Mouse (Mus musculus): ENCODE results near the gene Fam3c. TPM values are rescaled to one million over a fixed set of nuclear protein-coding genes. Genes with fewer than 3 reads are reported as not detected.

The Fam3c gene
- polyA plus RNA-seq, 1 experiment: 51.2 TPM

GRCm38 (mm10) chr6:22347132-22347902 lies 8.7 kb downstream of the Fam3c start:
- no peak for TF ChIP-seq POLR2A (IDR thresholded peaks at IDR 0.05; ENCODE audit: borderline replicate concordance, low read depth, low read length)
- TF ChIP-seq CTCF (IDR thresholded peaks at IDR 0.05; ENCODE audit: low read depth, low read length): no peak

GRCm38 (mm10) chr6:22344443-22344842 lies 11.6 kb downstream of the Fam3c start:
- TF ChIP-seq CTCF (IDR thresholded peaks at IDR 0.05; ENCODE audit: low read depth, low read length): no peak
- no peak for TF ChIP-seq POLR2A (IDR thresholded peaks at IDR 0.05; ENCODE audit: borderline replicate concordance, low read depth, low read length)
- H3K4me3 ChIP-seq (ENCODE audit: insufficient read depth, low read length): no peak overlapping the region
- peaks cover 28% of the 10 kb centered on the region for H3K4me1 ChIP-seq (ENCODE audit: control insufficient read depth, insufficient read depth, low read length)
- H3K27ac ChIP-seq (ENCODE audit: insufficient read depth, low read depth, low read length): no peak overlapping the region

More at GRCm38 (mm10) chr6:22347132-22347902, 8.7 kb downstream of the Fam3c start:
- H3K4me1 ChIP-seq (ENCODE audit: control insufficient read depth, insufficient read depth, low read length): peaks cover 48% of the 10 kb centered on the region
- H3K27ac ChIP-seq (ENCODE audit: insufficient read depth, low read depth, low read length): peak overlapping the region; percentile 66
- H3K4me3 ChIP-seq (ENCODE audit: insufficient read depth, low read length): peak overlapping the region; percentile 43

GRCm38 (mm10) chr6:22343706-22344105 lies 12.3 kb downstream of the Fam3c start:
- H3K4me1 ChIP-seq (ENCODE audit: control insufficient read depth, insufficient read depth, low read length): peaks cover 23% of the 10 kb centered on the region
- no peak overlapping the region for H3K27ac ChIP-seq (ENCODE audit: insufficient read depth, low read depth, low read length)
- no peak for TF ChIP-seq POLR2A (IDR thresholded peaks at IDR 0.05; ENCODE audit: borderline replicate concordance, low read depth, low read length)
- TF ChIP-seq CTCF (IDR thresholded peaks at IDR 0.05; ENCODE audit: low read depth, low read length): no peak
- no peak overlapping the region for H3K4me3 ChIP-seq (ENCODE audit: insufficient read depth, low read length)

- Histone ChIP-seq H3K4me3 (ENCODE audit: insufficient read depth, low read length) (no peak overlapping the region), H3K4me1 (ENCODE audit: control insufficient read depth, insufficient read depth, low read length) (peaks cover 20% of the 10 kb centered on the region), H3K27ac (ENCODE audit: insufficient read depth, low read depth, low read length) (no peak overlapping the region)
- TF ChIP-seq CTCF (IDR thresholded peaks at IDR 0.05; ENCODE audit: low read depth, low read length): no peak
- TF ChIP-seq POLR2A (IDR thresholded peaks at IDR 0.05; ENCODE audit: borderline replicate concordance, low read depth, low read length): no peak
These were observed 12.8 kb downstream of the Fam3c start for GRCm38 (mm10) chr6:22343292-22343691.

DNA sequence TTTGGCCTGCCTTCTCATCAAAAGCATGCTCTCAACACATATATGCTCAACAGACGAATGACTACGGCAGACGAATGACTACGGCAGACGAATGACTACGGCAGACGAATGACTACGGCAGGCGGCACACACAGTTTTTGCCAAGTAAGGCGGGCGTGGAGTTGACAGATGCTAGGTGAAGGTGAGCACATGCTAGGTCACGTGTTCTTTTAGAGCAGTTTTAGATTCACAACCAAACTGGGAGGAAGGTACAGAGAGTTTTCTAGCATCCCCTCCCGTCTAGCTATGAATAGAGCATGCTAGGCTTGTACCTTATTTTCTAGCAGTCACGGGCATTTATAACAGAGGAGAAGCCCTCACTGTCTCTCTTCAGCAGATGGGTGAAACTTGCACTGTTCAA lies 15.3 kb downstream of the Fam3c start:
- Histone ChIP-seq H3K4me3 (ENCODE audit: insufficient read depth, low read length) (no peak overlapping the region), H3K4me1 (ENCODE audit: control insufficient read depth, insufficient read depth, low read length) (peaks cover 5% of the 10 kb centered on the region), H3K27ac (ENCODE audit: insufficient read depth, low read depth, low read length) (no peak overlapping the region)
- no peak for TF ChIP-seq CTCF (IDR thresholded peaks at IDR 0.05; ENCODE audit: low read depth, low read length)
- TF ChIP-seq POLR2A (IDR thresholded peaks at IDR 0.05; ENCODE audit: borderline replicate concordance, low read depth, low read length): no peak

- Histone ChIP-seq H3K4me3 (ENCODE audit: insufficient read depth, low read length) (no peak overlapping the region), H3K27ac (ENCODE audit: insufficient read depth, low read depth, low read length) (no peak overlapping the region), H3K4me1 (ENCODE audit: control insufficient read depth, insufficient read depth, low read length) (peaks cover 5% of the 10 kb centered on the region)
- TF ChIP-seq CTCF (IDR thresholded peaks at IDR 0.05; ENCODE audit: low read depth, low read length): no peak
- no peak for TF ChIP-seq POLR2A (IDR thresholded peaks at IDR 0.05; ENCODE audit: borderline replicate concordance, low read depth, low read length)
These were observed 16.1 kb downstream of the Fam3c start for GRCm38 (mm10) chr6:22339763-22340542.

- Histone ChIP-seq H3K27ac (ENCODE audit: insufficient read depth, low read depth, low read length) (no peak overlapping the region), H3K4me3 (ENCODE audit: insufficient read depth, low read length) (no peak overlapping the region), H3K4me1 (ENCODE audit: control insufficient read depth, insufficient read depth, low read length) (peaks cover 4% of the 10 kb centered on the region; the same call in 1 of the 2 replicates)
- no peak for TF ChIP-seq POLR2A (IDR thresholded peaks at IDR 0.05; ENCODE audit: borderline replicate concordance, low read depth, low read length)
- TF ChIP-seq CTCF (IDR thresholded peaks at IDR 0.05; ENCODE audit: low read depth, low read length): no peak
These were observed 23.5 kb downstream of the Fam3c start for GRCm38 (mm10) chr6:22332548-22332947.

GRCm38 (mm10) chr6:22330169-22330960 lies 25.7 kb downstream of the Fam3c start:
- no peak overlapping the region for H3K4me3 ChIP-seq (ENCODE audit: insufficient read depth, low read length)
- no peak overlapping the region for H3K27ac ChIP-seq (ENCODE audit: insufficient read depth, low read depth, low read length)
- H3K4me1 ChIP-seq (ENCODE audit: control insufficient read depth, insufficient read depth, low read length): peaks cover 4% of the 10 kb centered on the region; the same call in 1 of the 2 replicates
- TF ChIP-seq POLR2A (IDR thresholded peaks at IDR 0.05; ENCODE audit: borderline replicate concordance, low read depth, low read length): no peak
- no peak for TF ChIP-seq CTCF (IDR thresholded peaks at IDR 0.05; ENCODE audit: low read depth, low read length)

DNA sequence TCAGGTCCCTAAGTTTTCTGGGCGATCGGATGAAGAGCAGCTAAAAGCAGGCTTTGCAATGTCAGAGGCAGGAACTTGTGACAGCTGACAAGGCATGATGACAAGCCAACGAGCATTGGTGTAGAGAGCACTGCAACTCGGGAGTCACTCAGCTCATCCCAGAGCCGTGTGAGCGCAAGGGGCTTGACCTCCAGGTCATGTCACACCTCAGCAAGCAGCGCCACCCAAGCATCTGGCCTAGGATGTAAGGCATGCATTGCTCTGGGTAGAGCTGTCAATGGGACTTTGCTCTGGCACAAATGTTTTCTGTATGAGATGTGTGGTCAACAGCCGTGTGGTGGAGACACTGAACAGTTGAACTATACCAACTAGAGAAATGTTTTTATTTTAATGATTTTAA lies 28.1 kb downstream of the Fam3c start:
- Histone ChIP-seq H3K4me3 (ENCODE audit: insufficient read depth, low read length) (no peak overlapping the region), H3K4me1 (ENCODE audit: control insufficient read depth, insufficient read depth, low read length) (peaks cover 4% of the 10 kb centered on the region; the same call in 1 of the 2 replicates), H3K27ac (ENCODE audit: insufficient read depth, low read depth, low read length) (no peak overlapping the region)
- TF ChIP-seq POLR2A (IDR thresholded peaks at IDR 0.05; ENCODE audit: borderline replicate concordance, low read depth, low read length) (no peak), CTCF (IDR thresholded peaks at IDR 0.05; ENCODE audit: low read depth, low read length) (no peak)

Measured in bone marrow macrophage, adult 2 months (primary cell).